Mouse (Mus musculus) midbrain, embryonic 14.5 days (tissue): ENCODE measurements at regions not wholly inside any gene's neighbourhood (a gene's known extent, or its start where the extent isn't known, plus 50 kb on each side); places are given as distances from the start of the nearest gene placed in this dataset.

Source experiments
- ATAC-seq: fragments of 200-750 bp; cut with Nextera tagmentation; 2 replicates; pipeline ENCODE4 v1.8.0; 2017; ENCODE audit warnings: moderate number of reproducible peaks, moderate library complexity; ENCODE audit not compliant: low FRiP score, low TSS enrichment
- DNase-seq: peaks from one replicate; pipeline ENCODE4 v3.0.0-alpha.2; 2015
- H3K27ac ChIP-seq: fragments of 300-500 bp; sonication (generic); replicated peaks from 2 replicates; pipeline ENCODE4 v1.5.1; 2014; ENCODE audit warnings: mild to moderate bottlenecking, low read depth, low read length, moderate library complexity
- H3K27me3 ChIP-seq: fragments of 300-500 bp; sonication (generic); 2 replicates; pipeline ENCODE4 v1.6.1; 2014; ENCODE audit warnings: low read length, control low read depth, mixed read lengths; ENCODE audit not compliant: control insufficient read depth, insufficient read depth
- H3K36me3 ChIP-seq: fragments of 300-500 bp; sonication (generic); 2 replicates; pipeline ENCODE4 v1.6.1; 2014; ENCODE audit warnings: low read length, control low read depth; ENCODE audit not compliant: control insufficient read depth, insufficient read depth
- H3K4me1 ChIP-seq: fragments of 300-500 bp; sonication (generic); 2 replicates; pipeline ENCODE4 v1.6.1; 2014; ENCODE audit warnings: mild to moderate bottlenecking, antibody characterized with exemption, low read length, control low read depth; ENCODE audit not compliant: control insufficient read depth, insufficient read depth
- H3K4me2 ChIP-seq: fragments of 300-500 bp; sonication (generic); 2 replicates; pipeline ENCODE4 v1.6.1; 2014; ENCODE audit warnings: mild to moderate bottlenecking, low read length, moderate library complexity
- H3K4me3 ChIP-seq: fragments of 300-500 bp; sonication (generic); replicated peaks from 2 replicates; pipeline ENCODE4 v1.5.1; 2014; ENCODE audit warnings: low read depth, low read length
- H3K9ac ChIP-seq: fragments of 300-500 bp; sonication (generic); replicated peaks from 2 replicates; pipeline ENCODE4 v1.6.1; 2014; ENCODE audit warnings: mild to moderate bottlenecking, low read length, moderate library complexity
- H3K9me3 ChIP-seq: fragments of 300-500 bp; sonication (generic); 2 replicates; pipeline ENCODE4 v1.6.1; 2016; ENCODE audit warnings: low read length, control low read depth, mixed read lengths; ENCODE audit not compliant: control insufficient read depth
- WGBS: fragments of 180-500 bp; shearing (Covaris S2); extraction: QIAGEN DNeasy Blood & Tissue Kit; methylation state at CpG from one replicate; pipeline ENCODE4 v1.1.7; 2014; 5-methylcytosine and 5-hydroxymethylcytosine counted together

DNA sequence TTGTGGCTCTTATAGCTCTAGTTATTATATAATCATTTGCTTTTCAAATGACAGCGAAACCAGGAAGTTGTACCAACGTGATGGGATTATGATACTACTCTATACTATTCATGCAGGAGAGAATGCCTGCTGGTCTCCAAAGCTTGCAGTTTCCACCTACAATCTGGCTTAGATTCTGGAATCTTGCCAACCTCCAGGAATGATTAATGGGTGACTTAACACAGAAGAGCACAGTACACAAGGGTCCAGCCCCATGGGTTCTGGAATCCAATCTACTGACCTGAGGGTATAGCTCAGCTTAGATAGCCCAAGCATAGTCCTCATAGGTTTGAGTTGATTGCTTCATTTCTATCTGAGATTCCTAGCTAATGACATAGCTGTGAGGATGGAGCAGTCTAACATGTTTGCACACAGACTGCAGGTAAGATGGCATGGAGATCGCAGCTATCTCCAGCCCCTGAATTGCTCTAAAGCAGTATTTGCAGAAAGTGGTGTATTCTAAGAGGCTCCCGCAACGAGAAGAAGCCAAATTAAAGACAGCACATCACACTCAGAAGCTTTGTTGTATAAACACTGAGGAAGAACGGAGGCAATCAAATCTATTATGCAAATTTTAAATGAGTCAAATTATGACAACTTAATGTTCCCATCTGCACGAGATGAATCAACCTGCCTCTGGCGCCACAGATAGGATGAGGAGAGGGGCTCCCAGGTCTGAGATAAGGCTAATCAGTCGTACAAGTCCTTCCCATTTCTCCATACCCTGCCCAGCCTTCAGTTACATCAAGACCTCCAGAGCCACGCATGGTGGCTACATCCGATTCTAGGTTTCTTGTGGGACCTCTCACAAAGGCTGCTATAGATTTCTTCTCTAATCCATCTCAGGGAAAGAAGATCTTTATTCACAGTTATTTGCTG lies 160.7 kb upstream of the Tgfbr2 start:
- no peak overlapping the region for H3K27ac ChIP-seq
- ATAC-seq (no peak), DNase-seq (no peak)
- 88% methylated on average over 11 of the region's 11 CpGs for WGBS
- H3K36me3 ChIP-seq: no peaks in the 10 kb centered on the region
- H3K4me3 ChIP-seq: no peak overlapping the region
- no peaks in the 10 kb centered on the region for H3K27me3 ChIP-seq
- H3K4me2 ChIP-seq: no peak overlapping the region
- H3K4me1 ChIP-seq: no peaks in the 10 kb centered on the region
- no peaks in the 10 kb centered on the region for H3K9me3 ChIP-seq
- H3K9ac ChIP-seq: no peak overlapping the region

DNA sequence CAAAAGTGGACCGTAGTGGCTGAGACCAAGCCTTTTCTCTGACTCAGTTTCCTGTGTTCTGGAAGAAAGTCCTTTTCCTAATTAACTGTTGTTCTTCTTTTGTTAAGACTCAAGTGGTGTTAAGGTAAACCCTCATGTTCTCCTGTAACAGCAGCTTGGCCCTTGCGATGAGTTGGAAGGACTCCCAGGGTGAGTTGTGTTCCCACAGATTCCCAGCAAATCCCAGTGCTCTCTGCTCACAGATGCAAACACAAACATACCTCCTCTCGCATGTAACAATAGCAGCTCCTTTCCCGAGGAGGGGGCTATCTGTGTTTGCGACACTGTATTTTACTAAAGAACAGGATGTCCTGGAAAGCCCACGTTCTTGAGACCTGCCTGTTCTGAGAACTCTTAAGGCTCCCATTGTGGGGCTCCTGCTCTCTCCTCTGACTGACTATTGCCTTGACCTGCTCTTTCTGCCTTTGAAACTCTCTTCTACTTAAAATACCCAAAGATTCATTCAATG lies 158.8 kb upstream of the Tgfbr2 start:
- no peaks in the 10 kb centered on the region for H3K9me3 ChIP-seq
- DNase-seq (no peak), ATAC-seq (no peak)
- no peak overlapping the region for H3K9ac ChIP-seq
- no peak overlapping the region for H3K27ac ChIP-seq
- H3K4me2 ChIP-seq: no peak overlapping the region
- H3K36me3 ChIP-seq: no peaks in the 10 kb centered on the region
- H3K4me1 ChIP-seq: no peaks in the 10 kb centered on the region
- H3K4me3 ChIP-seq: no peak overlapping the region
- 77% methylated on average over 6 of the region's 6 CpGs for WGBS
- H3K27me3 ChIP-seq: no peaks in the 10 kb centered on the region

DNA sequence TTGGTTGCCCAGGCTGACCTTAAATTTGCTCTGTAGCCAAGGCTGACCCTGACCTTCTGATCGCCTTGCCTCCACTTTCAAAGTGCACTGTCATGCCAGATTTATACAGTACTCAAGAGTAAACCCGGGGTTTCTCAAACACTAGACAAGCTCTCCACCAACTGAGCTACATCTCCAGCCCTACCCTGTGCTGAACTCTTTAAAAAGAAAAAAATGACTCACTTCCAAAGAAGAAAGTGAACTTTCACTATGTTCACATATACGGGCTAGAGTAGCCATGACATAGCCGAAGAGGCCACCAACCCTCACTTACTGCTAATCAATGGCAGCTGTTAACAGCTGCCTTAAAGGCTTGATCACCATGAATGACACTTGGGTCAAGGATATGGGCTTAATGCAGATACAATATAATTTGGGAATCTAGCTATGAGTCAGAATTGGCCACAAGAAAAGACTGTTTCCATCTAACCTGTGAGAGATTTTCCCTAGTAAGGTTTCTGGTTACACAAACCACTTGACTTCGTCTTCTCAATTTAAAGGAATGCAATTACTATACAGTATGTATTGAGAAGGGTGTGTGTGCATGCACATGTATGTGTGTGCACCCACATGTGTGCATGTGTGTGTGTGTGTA lies 157.4 kb upstream of the Tgfbr2 start:
- no peaks in the 10 kb centered on the region for H3K27me3 ChIP-seq
- WGBS: 94% methylated on average over 5 of the region's 5 CpGs
- no peak for DNase-seq
- no peaks in the 10 kb centered on the region for H3K9me3 ChIP-seq
- ATAC-seq: no peak
- H3K4me3 ChIP-seq: no peak overlapping the region
- H3K36me3 ChIP-seq: no peaks in the 10 kb centered on the region
- H3K27ac ChIP-seq: no peak overlapping the region
- H3K4me2 ChIP-seq: no peak overlapping the region
- no peak overlapping the region for H3K9ac ChIP-seq
- 0 out of 2 replicates have a peak, but pooled peaks cover 5% of the 10 kb centered on the region for H3K4me1 ChIP-seq

DNA sequence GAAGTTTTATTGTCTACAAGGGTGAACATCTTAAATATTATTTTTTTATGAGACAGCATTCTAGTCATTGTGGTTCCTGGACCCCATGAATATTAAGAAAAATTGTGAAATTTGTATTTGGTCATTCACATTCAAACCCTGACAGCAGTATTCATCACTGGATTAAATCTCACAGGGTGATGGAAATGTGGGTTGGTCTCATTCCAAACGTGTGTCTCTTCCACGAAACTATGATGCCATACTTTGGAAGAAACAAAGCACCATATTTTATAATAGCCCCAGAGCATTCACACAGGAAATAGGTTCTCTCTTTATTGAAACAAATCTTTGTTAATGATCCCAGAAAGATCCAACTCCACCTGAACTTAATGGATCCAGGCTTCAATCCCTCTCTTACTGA lies 156.2 kb upstream of the Tgfbr2 start:
- no peak for ATAC-seq
- Histone ChIP-seq H3K9me3 (no peaks in the 10 kb centered on the region), H3K9ac (no peak overlapping the region), H3K36me3 (no peaks in the 10 kb centered on the region), H3K27ac (no peak overlapping the region), H3K27me3 (no peaks in the 10 kb centered on the region), H3K4me2 (no peak overlapping the region), H3K4me3 (no peak overlapping the region), H3K4me1 (0 out of 2 replicates have a peak, but pooled peaks cover 5% of the 10 kb centered on the region)
- WGBS: 82% methylated on average over 2 of the region's 2 CpGs
- DNase-seq: no peak

DNA sequence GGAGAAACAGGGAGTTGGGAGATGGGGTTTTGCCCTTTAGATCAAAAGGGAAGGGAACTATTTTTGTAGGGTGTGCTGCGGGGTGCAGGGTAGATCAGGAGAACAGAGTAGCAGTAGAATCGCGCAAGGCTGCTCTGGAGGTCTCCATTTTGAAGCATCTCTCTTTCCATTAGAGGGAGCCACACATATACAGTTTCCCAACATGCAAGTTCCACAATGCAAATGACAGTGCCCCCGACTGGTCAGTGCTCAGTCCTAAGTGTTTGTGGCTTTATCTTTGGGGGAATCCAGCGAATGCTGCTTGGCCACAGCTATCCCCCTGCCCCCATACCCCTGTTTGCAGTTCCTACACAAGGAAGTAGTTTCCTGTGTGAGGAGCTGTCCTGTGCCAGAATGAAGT lies 155.6 kb upstream of the Tgfbr2 start:
- Histone ChIP-seq H3K27me3 (no peaks in the 10 kb centered on the region), H3K9ac (no peak overlapping the region), H3K27ac (no peak overlapping the region), H3K36me3 (no peaks in the 10 kb centered on the region), H3K4me2 (no peak overlapping the region), H3K9me3 (no peaks in the 10 kb centered on the region), H3K4me1 (0 out of 2 replicates have a peak, but pooled peaks cover 5% of the 10 kb centered on the region), H3K4me3 (no peak overlapping the region)
- ATAC-seq (no peak), DNase-seq (no peak)
- 70% methylated on average over 5 of the region's 5 CpGs for WGBS

DNA sequence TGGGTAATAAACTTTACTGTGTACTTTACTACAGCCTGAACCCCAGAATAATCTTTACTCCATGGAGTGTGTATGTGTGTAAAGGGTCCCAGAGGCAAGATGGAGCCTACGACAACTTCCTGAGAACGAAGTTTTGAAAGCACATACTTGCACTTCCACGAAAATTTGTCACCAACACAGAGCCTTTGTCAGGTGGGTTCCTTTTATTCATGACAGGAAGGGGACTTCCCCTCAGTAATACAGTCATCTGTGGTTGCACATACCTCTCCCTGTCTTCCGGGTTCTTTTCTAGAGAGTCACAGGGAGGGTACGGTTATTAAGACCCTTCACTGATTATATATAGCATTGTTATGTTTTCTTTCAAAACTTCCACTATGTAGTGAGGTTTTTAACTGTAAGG lies 154.0 kb upstream of the Tgfbr2 start:
- WGBS: 88% methylated on average over 5 of the region's 5 CpGs
- no peak overlapping the region for H3K9ac ChIP-seq
- no peaks in the 10 kb centered on the region for H3K36me3 ChIP-seq
- ATAC-seq (no peak), DNase-seq (no peak)
- no peak overlapping the region for H3K4me2 ChIP-seq
- H3K27me3 ChIP-seq: no peaks in the 10 kb centered on the region
- H3K4me1 ChIP-seq: 0 out of 2 replicates have a peak, but pooled peaks cover 5% of the 10 kb centered on the region
- H3K27ac ChIP-seq: no peak overlapping the region
- H3K4me3 ChIP-seq: no peak overlapping the region
- H3K9me3 ChIP-seq: no peaks in the 10 kb centered on the region

DNA sequence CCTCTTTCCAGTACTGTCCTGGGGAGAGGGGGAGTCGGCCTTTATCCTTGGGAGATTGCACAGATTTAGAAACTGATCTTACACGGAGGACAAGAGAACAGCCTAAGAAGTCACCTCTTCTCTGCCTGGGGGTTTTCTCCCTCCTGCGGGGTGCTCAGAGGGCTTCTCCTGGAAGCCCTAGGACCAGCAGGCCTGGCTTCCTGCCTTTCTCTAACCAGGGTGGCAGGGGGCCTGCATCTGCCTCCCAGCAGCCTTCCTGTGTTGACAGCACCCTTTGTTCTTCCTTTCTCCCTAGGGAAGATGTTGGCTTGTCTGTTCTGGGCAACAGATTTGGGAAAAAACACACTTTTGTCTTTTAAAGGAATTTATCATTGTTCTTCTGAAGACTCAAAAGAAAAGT lies 153.0 kb upstream of the Tgfbr2 start:
- ATAC-seq: no peak
- no peak overlapping the region for H3K4me3 ChIP-seq
- H3K36me3 ChIP-seq: no peaks in the 10 kb centered on the region
- 0 out of 2 replicates have a peak, but pooled peaks cover 5% of the 10 kb centered on the region for H3K4me1 ChIP-seq
- no peak overlapping the region for H3K9ac ChIP-seq
- no peak for DNase-seq
- no peaks in the 10 kb centered on the region for H3K9me3 ChIP-seq
- WGBS: 25% methylated on average over 3 of the region's 3 CpGs
- H3K4me2 ChIP-seq: no peak overlapping the region
- H3K27me3 ChIP-seq: no peaks in the 10 kb centered on the region
- no peak overlapping the region for H3K27ac ChIP-seq

DNA sequence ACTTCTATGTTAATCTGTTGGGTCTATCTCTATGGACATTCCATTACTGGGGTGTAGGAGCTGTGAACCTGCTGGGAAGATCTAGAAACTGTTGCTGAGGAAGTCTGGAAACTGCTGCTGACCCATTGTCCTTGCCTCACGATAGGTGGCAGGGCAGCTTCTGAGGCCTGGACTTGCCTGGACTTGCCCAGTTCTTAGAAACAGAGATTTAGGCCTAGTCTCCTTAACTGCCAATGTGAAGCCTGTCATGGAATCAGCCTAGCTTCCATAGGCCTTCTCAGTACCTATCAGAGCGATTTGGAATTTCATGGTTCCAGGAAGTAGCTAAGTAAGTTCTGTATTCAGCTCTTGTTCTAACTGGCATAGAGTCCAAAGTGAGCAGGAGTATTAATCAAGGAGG lies 151.9 kb upstream of the Tgfbr2 start:
- H3K36me3 ChIP-seq: no peaks in the 10 kb centered on the region
- no peak for DNase-seq
- H3K27me3 ChIP-seq: no peaks in the 10 kb centered on the region
- 0 out of 2 replicates have a peak, but pooled peaks cover 5% of the 10 kb centered on the region for H3K4me1 ChIP-seq
- WGBS: 98% methylated on average over 2 of the region's 2 CpGs
- H3K4me2 ChIP-seq: no peak overlapping the region
- H3K27ac ChIP-seq: no peak overlapping the region
- no peak overlapping the region for H3K9ac ChIP-seq
- no peak overlapping the region for H3K4me3 ChIP-seq
- no peaks in the 10 kb centered on the region for H3K9me3 ChIP-seq
- no peak for ATAC-seq
